Mouse (Mus musculus): ENCODE measurements around the gene Flt1. TPM values are rescaled to one million over a fixed set of nuclear protein-coding genes. Genes with fewer than 3 reads are reported as not detected.
"Not testable (repeated sequence)": the region's sequence is repeated elsewhere in the genome, so short reads cannot be mapped to it uniquely, and the experiment has no call there.

The Flt1 gene
- polyA plus RNA-seq, 1 experiment from 2014 or later, result 13.8 TPM

DNA sequence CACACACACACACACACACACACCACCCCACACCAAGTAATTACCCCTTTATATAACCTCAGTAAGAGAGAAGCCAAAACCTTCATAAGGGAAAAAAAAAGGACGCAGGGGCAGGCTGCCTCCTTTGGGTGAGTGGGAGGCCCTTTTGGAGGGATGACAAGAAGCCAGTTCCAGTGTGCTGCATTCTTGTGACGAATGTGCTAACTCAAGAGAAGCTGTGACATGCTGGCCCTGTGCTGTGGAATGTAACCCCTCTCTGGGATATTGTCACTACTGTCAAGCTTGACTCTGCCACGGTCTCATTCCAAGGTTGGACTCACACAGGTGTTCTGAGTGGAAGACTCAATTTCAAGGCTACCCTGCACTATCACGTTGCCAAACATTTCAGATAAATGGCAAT is 93.1 kb downstream of the Flt1 start:
- Histone ChIP-seq H3K9me3 (ENCODE audit: control insufficient read depth, low read length) (no peaks in the 10 kb centered on the region), H3K9ac (no peak overlapping the region), H3K36me3 (replicated peaks; ENCODE audit: control insufficient read depth, insufficient read depth) (no peaks in the 10 kb centered on the region), H3K4me2 (replicated peaks) (no peak overlapping the region), H3K27me3 (ENCODE audit: control insufficient read depth, insufficient read depth, low read length) (no peaks in the 10 kb centered on the region), H3K4me3 (replicated peaks; ENCODE audit: low read length) (no peak overlapping the region), H3K4me1 (replicated peaks; ENCODE audit: control insufficient read depth, insufficient read depth, low read length) (no peaks in the 10 kb centered on the region), H3K27ac (no peak overlapping the region)
- WGBS, result 83% methylated on average over 4 of the region's 4 CpGs
- ATAC-seq (ENCODE audit: low FRiP score), result no peak
- no peak for DNase-seq (ENCODE audit: low spot score)

DNA sequence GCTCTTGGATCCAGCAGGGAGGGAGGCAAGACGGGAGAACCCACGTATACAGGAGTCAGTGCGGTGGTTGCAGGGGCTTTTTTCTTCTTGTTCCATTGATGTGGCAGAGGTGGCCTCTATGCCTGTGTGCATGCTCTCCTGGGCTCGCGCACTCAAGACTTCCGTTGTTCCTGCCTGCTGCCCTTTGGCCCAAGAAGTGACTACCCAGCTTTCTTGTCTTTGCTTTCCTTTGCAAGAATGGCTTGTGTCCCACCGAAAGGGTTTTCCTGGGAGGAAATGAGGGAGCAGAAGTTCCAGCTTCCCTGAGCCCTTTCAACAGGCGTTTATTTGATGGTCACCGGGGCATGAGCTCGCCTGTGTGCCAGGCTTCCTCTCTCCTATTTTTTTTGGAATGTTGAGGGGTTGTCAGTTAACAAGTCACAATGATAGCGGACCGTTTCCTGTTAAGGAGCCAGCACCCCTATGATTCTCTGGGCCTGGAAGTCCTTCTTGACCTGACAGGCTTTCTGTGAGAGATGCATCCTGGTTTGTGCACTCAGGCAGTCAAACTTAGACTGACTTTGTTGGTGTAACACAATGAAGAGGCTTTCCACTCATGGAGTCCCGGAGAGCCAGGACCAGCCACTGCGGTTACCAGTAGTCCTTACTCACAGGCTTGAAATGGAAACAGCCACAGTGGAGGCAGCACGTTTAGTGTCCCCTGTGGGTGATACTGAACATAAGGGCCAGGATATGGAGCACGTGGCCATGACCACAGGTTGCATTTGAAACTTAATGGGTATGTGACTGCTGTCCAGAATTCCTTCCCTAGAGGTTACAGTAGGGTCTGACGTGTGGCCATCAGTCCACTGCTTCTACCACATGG is 95.2 kb downstream of the Flt1 start:
- WGBS, result 83% methylated on average over 17 of the region's 17 CpGs
- no peak overlapping the region for H3K4me3 ChIP-seq (replicated peaks; ENCODE audit: low read length)
- no peak for DNase-seq (ENCODE audit: low spot score)
- no peak for ATAC-seq (ENCODE audit: low FRiP score)
- no peaks in the 10 kb centered on the region for H3K9me3 ChIP-seq (ENCODE audit: control insufficient read depth, low read length)
- H3K9ac ChIP-seq, result no peak overlapping the region
- H3K27me3 ChIP-seq (ENCODE audit: control insufficient read depth, insufficient read depth, low read length), result no peaks in the 10 kb centered on the region
- H3K27ac ChIP-seq, result no peak overlapping the region
- H3K4me2 ChIP-seq (replicated peaks), result no peak overlapping the region
- H3K36me3 ChIP-seq (replicated peaks; ENCODE audit: control insufficient read depth, insufficient read depth), result no peaks in the 10 kb centered on the region
- H3K4me1 ChIP-seq (replicated peaks; ENCODE audit: control insufficient read depth, insufficient read depth, low read length), result no peaks in the 10 kb centered on the region

DNA sequence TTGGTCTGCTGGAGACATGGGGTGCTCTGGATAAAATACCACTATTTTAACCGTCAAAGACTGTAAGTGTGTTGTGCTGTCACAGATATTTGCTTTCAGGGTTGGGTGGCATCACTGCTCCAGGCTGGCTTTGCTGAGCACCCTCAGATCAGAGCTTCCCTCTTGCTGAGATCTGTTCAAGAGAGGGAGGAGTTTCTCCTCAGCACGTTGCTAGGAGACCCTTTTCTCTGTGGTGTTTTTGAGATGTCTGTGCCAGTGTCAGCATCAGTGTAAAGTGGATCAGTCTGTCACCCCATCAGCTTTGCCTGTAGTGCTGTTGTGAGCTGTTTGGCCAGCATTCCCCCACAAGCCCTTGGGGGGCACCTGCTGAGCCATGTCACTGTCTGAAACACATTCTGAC is 98.9 kb downstream of the Flt1 start:
- 49% methylated on average over 2 of the region's 2 CpGs for WGBS

DNA sequence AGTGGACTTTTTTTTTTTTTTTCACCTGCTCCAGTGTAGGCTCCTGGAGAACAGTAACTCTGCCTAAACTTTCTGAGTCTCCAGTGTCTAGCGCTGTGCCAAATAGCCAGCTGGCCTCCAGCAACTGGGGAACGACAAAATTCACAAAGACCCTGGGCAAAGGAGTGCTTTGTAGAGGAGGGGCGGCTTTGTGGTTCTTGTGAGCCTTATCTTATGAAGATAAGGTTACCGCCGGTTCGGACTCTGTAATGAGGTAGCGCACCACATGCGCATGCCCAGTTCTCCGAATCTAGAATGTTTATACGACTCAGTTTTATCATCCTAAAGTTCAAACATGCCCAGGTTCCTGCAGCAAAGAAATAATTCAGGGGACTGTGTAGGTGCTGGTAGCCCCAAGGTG is 102.1 kb downstream of the Flt1 start:
- Histone ChIP-seq H3K36me3 (replicated peaks; ENCODE audit: control insufficient read depth, insufficient read depth) (no peaks in the 10 kb centered on the region), H3K4me2 (replicated peaks) (no peak overlapping the region), H3K9ac (no peak overlapping the region), H3K9me3 (ENCODE audit: control insufficient read depth, low read length) (no peaks in the 10 kb centered on the region), H3K27ac (no peak overlapping the region), H3K4me3 (replicated peaks; ENCODE audit: low read length) (no peak overlapping the region), H3K4me1 (replicated peaks; ENCODE audit: control insufficient read depth, insufficient read depth, low read length) (no peaks in the 10 kb centered on the region), H3K27me3 (ENCODE audit: control insufficient read depth, insufficient read depth, low read length) (no peaks in the 10 kb centered on the region)
- WGBS, result 91% methylated on average over 10 of the region's 10 CpGs
- ATAC-seq (ENCODE audit: low FRiP score) (no peak), DNase-seq (ENCODE audit: low spot score) (no peak)

More for the DNA sequence above, 98.9 kb downstream of the Flt1 start:
- Histone ChIP-seq H3K27ac (no peak overlapping the region), H3K9ac (no peak overlapping the region), H3K27me3 (ENCODE audit: control insufficient read depth, insufficient read depth, low read length) (no peaks in the 10 kb centered on the region), H3K4me2 (replicated peaks) (no peak overlapping the region), H3K4me1 (replicated peaks; ENCODE audit: control insufficient read depth, insufficient read depth, low read length) (no peaks in the 10 kb centered on the region), H3K4me3 (replicated peaks; ENCODE audit: low read length) (no peak overlapping the region), H3K36me3 (replicated peaks; ENCODE audit: control insufficient read depth, insufficient read depth) (no peaks in the 10 kb centered on the region), H3K9me3 (ENCODE audit: control insufficient read depth, low read length) (no peaks in the 10 kb centered on the region)
- ATAC-seq (ENCODE audit: low FRiP score) (no peak), DNase-seq (ENCODE audit: low spot score) (no peak)

DNA sequence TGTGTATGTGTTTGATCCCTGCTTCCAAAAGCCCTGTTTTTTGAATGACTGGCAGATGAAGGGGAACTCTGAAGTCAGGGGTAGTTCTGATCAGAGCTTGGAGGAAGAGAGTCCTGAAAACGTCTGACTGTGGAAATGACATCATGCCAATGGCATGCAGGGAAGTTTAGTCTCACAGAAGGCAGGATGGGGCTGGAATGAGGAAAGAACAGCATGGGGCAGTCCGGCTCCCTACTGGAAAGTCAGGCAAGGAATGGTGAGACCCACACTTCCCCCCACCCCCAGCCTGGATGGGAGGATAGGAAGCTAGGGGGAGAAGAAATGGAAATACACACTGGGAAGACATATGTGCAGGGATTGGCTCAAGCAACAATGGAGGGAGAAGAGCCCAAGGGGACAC is 105.6 kb downstream of the Flt1 start:
- DNase-seq (ENCODE audit: low spot score) (no peak), ATAC-seq (ENCODE audit: low FRiP score) (no peak)
- no peak overlapping the region for H3K4me3 ChIP-seq (replicated peaks; ENCODE audit: low read length)
- no peak overlapping the region for H3K9ac ChIP-seq
- no peaks in the 10 kb centered on the region for H3K27me3 ChIP-seq (ENCODE audit: control insufficient read depth, insufficient read depth, low read length)
- H3K36me3 ChIP-seq (replicated peaks; ENCODE audit: control insufficient read depth, insufficient read depth), result no peaks in the 10 kb centered on the region
- no peaks in the 10 kb centered on the region for H3K9me3 ChIP-seq (ENCODE audit: control insufficient read depth, low read length)
- no peaks in the 10 kb centered on the region for H3K4me1 ChIP-seq (replicated peaks; ENCODE audit: control insufficient read depth, insufficient read depth, low read length)
- H3K27ac ChIP-seq, result 0 out of 2 replicates have a peak overlapping the region, but pooled peaks have one; percentile 14
- no peak overlapping the region for H3K4me2 ChIP-seq (replicated peaks)
- WGBS, result 24% methylated on average over 2 of the region's 2 CpGs

DNA sequence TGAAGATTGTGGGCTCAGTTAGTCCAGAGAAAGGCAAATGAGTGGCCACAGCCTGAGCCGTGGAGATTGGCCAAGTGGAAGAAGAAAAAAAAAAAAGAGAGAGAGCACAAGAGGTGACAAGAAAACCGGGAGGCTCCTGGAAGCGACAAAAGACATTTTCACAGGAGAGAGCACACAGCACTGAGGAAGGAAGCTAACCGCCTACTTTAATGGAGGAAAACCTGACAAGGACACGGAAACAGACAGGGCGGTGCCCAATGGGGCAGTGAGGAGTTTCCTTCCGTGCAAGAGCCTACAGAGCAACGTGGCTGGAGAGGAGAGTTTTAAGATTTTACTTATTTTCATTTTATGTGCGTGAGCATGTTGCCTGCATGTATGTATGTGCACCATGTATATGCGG is 107.6 kb downstream of the Flt1 start:
- H3K4me2 ChIP-seq (replicated peaks), result no peak overlapping the region
- H3K27me3 ChIP-seq (ENCODE audit: control insufficient read depth, insufficient read depth, low read length), result no peaks in the 10 kb centered on the region
- DNase-seq (ENCODE audit: low spot score), result no peak
- no peak overlapping the region for H3K27ac ChIP-seq
- ATAC-seq (ENCODE audit: low FRiP score), result no peak
- no peaks in the 10 kb centered on the region for H3K9me3 ChIP-seq (ENCODE audit: control insufficient read depth, low read length)
- H3K9ac ChIP-seq, result no peak overlapping the region
- H3K4me1 ChIP-seq (replicated peaks; ENCODE audit: control insufficient read depth, insufficient read depth, low read length), result no peaks in the 10 kb centered on the region
- H3K4me3 ChIP-seq (replicated peaks; ENCODE audit: low read length), result no peak overlapping the region
- WGBS, result 87% methylated on average over 10 of the region's 10 CpGs
- H3K36me3 ChIP-seq (replicated peaks; ENCODE audit: control insufficient read depth, insufficient read depth), result no peaks in the 10 kb centered on the region

DNA sequence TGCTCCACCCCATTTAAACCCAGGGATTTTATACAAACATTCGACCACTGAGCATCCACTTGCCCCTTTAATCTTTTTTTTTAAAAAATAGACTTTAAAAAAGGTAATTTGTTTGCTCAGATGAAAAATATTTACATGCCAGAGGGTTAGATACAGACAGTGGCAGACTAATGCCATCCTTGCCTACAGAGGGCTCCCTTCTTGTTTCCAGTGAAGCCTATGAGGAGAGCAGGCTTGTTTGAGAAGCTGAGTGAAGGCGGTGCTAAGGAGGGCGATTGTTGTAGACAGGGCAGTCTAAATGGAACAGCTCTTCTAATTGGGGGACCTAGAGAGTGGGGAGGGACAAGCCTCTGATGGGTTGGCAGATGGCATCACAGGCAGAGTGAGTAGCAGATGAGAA is 109.4 kb downstream of the Flt1 start:
- Histone ChIP-seq H3K9me3 (ENCODE audit: control insufficient read depth, low read length) (no peaks in the 10 kb centered on the region), H3K4me2 (replicated peaks) (no peak overlapping the region), H3K4me3 (replicated peaks; ENCODE audit: low read length) (no peak overlapping the region), H3K27ac (no peak overlapping the region), H3K27me3 (ENCODE audit: control insufficient read depth, insufficient read depth, low read length) (no peaks in the 10 kb centered on the region), H3K4me1 (replicated peaks; ENCODE audit: control insufficient read depth, insufficient read depth, low read length) (no peaks in the 10 kb centered on the region), H3K9ac (no peak overlapping the region), H3K36me3 (replicated peaks; ENCODE audit: control insufficient read depth, insufficient read depth) (no peaks in the 10 kb centered on the region)
- DNase-seq (ENCODE audit: low spot score) (no peak), ATAC-seq (ENCODE audit: low FRiP score) (no peak)
- WGBS, result 64% methylated on average over 3 of the region's 3 CpGs

DNA sequence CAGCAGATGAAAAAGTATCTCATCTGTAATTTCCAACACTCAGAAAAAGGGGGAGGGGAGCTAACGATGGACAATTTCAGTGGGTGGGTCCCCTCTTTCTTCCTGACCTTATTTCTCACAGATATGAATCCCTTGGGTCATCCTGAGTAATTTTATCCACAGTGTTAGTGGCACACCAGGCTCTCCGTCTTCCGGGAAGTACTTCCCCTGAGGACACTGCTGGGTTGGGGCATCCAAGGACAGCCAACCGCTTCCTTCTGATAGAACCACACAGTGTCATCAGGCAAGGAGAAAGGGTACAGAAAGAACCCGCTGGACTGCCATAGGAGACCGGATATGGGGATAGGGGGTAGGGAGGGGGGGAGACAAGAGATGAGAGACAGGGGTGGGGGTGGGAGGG is 111.2 kb downstream of the Flt1 start:
- H3K9ac ChIP-seq, result no peak overlapping the region
- H3K4me1 ChIP-seq (replicated peaks; ENCODE audit: control insufficient read depth, insufficient read depth, low read length), result no peaks in the 10 kb centered on the region
- H3K27me3 ChIP-seq (ENCODE audit: control insufficient read depth, insufficient read depth, low read length), result no peaks in the 10 kb centered on the region
- H3K36me3 ChIP-seq (replicated peaks; ENCODE audit: control insufficient read depth, insufficient read depth), result no peaks in the 10 kb centered on the region
- no peak overlapping the region for H3K27ac ChIP-seq
- WGBS, result 73% methylated on average over 6 of the region's 6 CpGs
- H3K4me2 ChIP-seq (replicated peaks), result no peak overlapping the region
- no peak for DNase-seq (ENCODE audit: low spot score)
- ATAC-seq (ENCODE audit: low FRiP score), result no peak
- H3K4me3 ChIP-seq (replicated peaks; ENCODE audit: low read length), result no peak overlapping the region
- no peaks in the 10 kb centered on the region for H3K9me3 ChIP-seq (ENCODE audit: control insufficient read depth, low read length)

DNA sequence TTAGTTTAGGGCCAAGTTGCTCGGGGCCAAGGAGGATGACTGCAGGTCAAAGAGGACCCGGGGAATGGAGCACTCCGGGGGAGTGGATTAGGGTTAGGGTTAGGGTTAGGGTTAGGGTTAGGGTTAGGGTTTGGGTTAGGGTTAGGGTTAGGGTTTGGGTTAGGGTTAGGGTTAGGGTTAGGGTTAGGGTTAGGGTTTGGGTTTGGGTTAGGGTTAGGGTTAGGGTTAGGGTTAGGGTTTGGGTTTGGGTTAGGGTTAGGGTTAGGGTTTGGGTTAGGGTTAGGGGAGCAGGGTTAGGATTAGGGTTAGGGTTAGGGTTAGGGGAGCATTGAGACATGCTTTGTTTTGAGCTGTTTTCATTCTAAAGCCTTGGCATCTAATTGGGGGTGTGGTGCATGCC is 114.5 kb downstream of the Flt1 start:
- H3K4me1 ChIP-seq (replicated peaks; ENCODE audit: control insufficient read depth, insufficient read depth, low read length); ATAC-seq (ENCODE audit: low FRiP score): not testable (repeated sequence)
- 93% methylated on average over 3 of the region's 3 CpGs for WGBS

More for the DNA sequence above, 114.5 kb downstream of the Flt1 start:
- H3K9ac ChIP-seq; H3K36me3 ChIP-seq (replicated peaks; ENCODE audit: control insufficient read depth, insufficient read depth); H3K27ac ChIP-seq; H3K27me3 ChIP-seq (ENCODE audit: control insufficient read depth, insufficient read depth, low read length); DNase-seq (ENCODE audit: low spot score); H3K9me3 ChIP-seq (ENCODE audit: control insufficient read depth, low read length); H3K4me2 ChIP-seq (replicated peaks); H3K4me3 ChIP-seq (replicated peaks; ENCODE audit: low read length): not testable (repeated sequence)
